Mouse (Mus musculus) MEL (cell line): ENCODE results near the gene Dync1i2. TPM values are rescaled to one million over a fixed set of nuclear protein-coding genes. Genes with fewer than 3 reads are reported as not detected.
A peak's percentile ranks its signal among the peaks of the same experiment; 100 is the strongest.

Experiments used
- DNase-seq: peaks from one replicate; pipeline ENCODE4 v3.0.0; 2011; ENCODE audit warnings: low read depth, low spot score
- H3K27ac ChIP-seq: 2 replicates; pipeline ENCODE4 v1.5.1; 2012; ENCODE audit warnings: low read depth, mild to moderate bottlenecking, control low read depth, low read length, moderate library complexity; ENCODE audit not compliant: control insufficient read depth
- H3K27me3 ChIP-seq, 2 experiments: fragments of 150-350 bp in 1 of 2; sonication (generic) in 1 of 2; 2 replicates each; pipeline ENCODE4 v1.6.1; 2012; ENCODE audit warnings: low read length in 2 of 2, mild to moderate bottlenecking in 2 of 2, improper control_type of control experiment in 1 of 2, moderate library complexity in 1 of 2; ENCODE audit not compliant: insufficient read depth in 2 of 2, control insufficient read depth in 1 of 2
- H3K36me3 ChIP-seq, 2 experiments: 2 replicates each; pipeline ENCODE4 v1.6.1; 2012 to 2014; ENCODE audit warnings: low read length in 2 of 2, improper control_type of control experiment in 1 of 2, inconsistent platforms in 1 of 2, mild to moderate bottlenecking in 1 of 2; ENCODE audit not compliant: insufficient read depth in 2 of 2, control insufficient read depth in 1 of 2
- H3K4me1 ChIP-seq, 2 experiments: fragments of 150-350 bp in 1 of 2; sonication (generic) in 1 of 2; 2 replicates each; pipeline ENCODE4 v1.6.1; 2012; ENCODE audit warnings: low read length in 2 of 2, improper control_type of control experiment in 1 of 2, mild to moderate bottlenecking in 1 of 2; ENCODE audit not compliant: insufficient read depth in 2 of 2, control insufficient read depth in 1 of 2
- H3K4me3 ChIP-seq, 2 experiments: fragments of 150-350 bp in 1 of 2; sonication (generic) in 1 of 2; 2 replicates each; pipeline ENCODE4 v1.5.1; 2012; ENCODE audit warnings: low read depth in 2 of 2, low read length in 2 of 2, mild to moderate bottlenecking in 2 of 2, moderate library complexity in 2 of 2, control low read depth in 1 of 2, improper control_type of control experiment in 1 of 2; ENCODE audit not compliant: control insufficient read depth in 1 of 2, insufficient read depth in 1 of 2
- H3K79me2 ChIP-seq: 2 replicates; pipeline ENCODE4 v1.6.1; 2012; ENCODE audit warnings: mild to moderate bottlenecking, low read length, moderate library complexity; ENCODE audit not compliant: control insufficient read depth, poor library complexity, insufficient read depth
- H3K9ac ChIP-seq: 2 replicates; pipeline ENCODE4 v1.6.1; 2012; ENCODE audit warnings: low read depth, mild to moderate bottlenecking, control low read depth, low read length, moderate library complexity; ENCODE audit not compliant: control insufficient read depth, poor library complexity, severe bottlenecking
- H3K9me3 ChIP-seq: fragments of 150-350 bp; sonication (generic); replicated peaks from 2 replicates; pipeline ENCODE4 v1.6.1; 2012; ENCODE audit warnings: mild to moderate bottlenecking, low read length, improper control_type of control experiment, moderate library complexity; ENCODE audit not compliant: insufficient read depth
- BHLHE40 ChIP-seq: IDR thresholded peaks from 2 replicates; pipeline ENCODE4 v1.6.1; 2012; ENCODE audit warnings: low read depth, mild to moderate bottlenecking, inconsistent platforms, low read length, improper control_type of control experiment, borderline replicate concordance
- CHD1 ChIP-seq: IDR thresholded peaks from 2 replicates; pipeline ENCODE4 v1.6.1; 2012; ENCODE audit warnings: low read depth, mild to moderate bottlenecking, inconsistent platforms, low read length, improper control_type of control experiment
- CHD2 ChIP-seq: IDR thresholded peaks from 2 replicates; pipeline ENCODE4 v1.6.1; 2011; ENCODE audit warnings: low read length, improper control_type of control experiment
- CTCF ChIP-seq, 3 experiments: IDR thresholded peaks in 2 of 3; conservative IDR thresholded peaks in 1 of 3; 2 replicates each; pipeline ENCODE4 v1.5.1; 2011 to 2012; ENCODE audit warnings: low read length in 3 of 3, low read depth in 2 of 3, mild to moderate bottlenecking in 2 of 3, improper control_type of control experiment in 1 of 3, inconsistent platforms in 1 of 3, mixed read lengths in 1 of 3, moderate library complexity in 1 of 3; ENCODE audit not compliant: control insufficient read depth in 1 of 3, insufficient read depth in 1 of 3, poor library complexity in 1 of 3, severe bottlenecking in 1 of 3
- E2F4 ChIP-seq: IDR thresholded peaks from 2 replicates; pipeline ENCODE4 v1.6.1; 2011; ENCODE audit warnings: low read depth, low read length, improper control_type of control experiment, borderline replicate concordance
- ELF1 ChIP-seq: IDR thresholded peaks from 2 replicates; pipeline ENCODE4 v1.6.1; 2014; ENCODE audit warnings: low read depth, mild to moderate bottlenecking, inconsistent platforms, low read length, improper control_type of control experiment, moderate library complexity
- EP300 ChIP-seq, 2 experiments: IDR thresholded peaks; 2 replicates each; pipeline ENCODE4 v1.6.1; 2011; ENCODE audit warnings: improper control_type of control experiment in 2 of 2, low read length in 2 of 2, low read depth in 1 of 2, mild to moderate bottlenecking in 1 of 2
- ETS1 ChIP-seq: IDR thresholded peaks from 2 replicates; pipeline ENCODE4 v1.6.1; 2012; ENCODE audit warnings: low read depth, mild to moderate bottlenecking, inconsistent platforms, low read length, improper control_type of control experiment, moderate library complexity
- GATA1 ChIP-seq: IDR thresholded peaks from 2 replicates; pipeline ENCODE4 v1.6.1; 2011; ENCODE audit warnings: low read depth, low read length, improper control_type of control experiment
- HCFC1 ChIP-seq: IDR thresholded peaks from 2 replicates; pipeline ENCODE4 v1.6.1; 2012; ENCODE audit warnings: low read depth, mild to moderate bottlenecking, inconsistent platforms, low read length, improper control_type of control experiment, moderate library complexity
- JUND ChIP-seq: IDR thresholded peaks from 2 replicates; pipeline ENCODE4 v1.6.1; 2011; ENCODE audit warnings: low read depth, mild to moderate bottlenecking, improper control_type of control experiment, low read length
- KAT2A ChIP-seq: conservative IDR thresholded peaks from 2 replicates; pipeline ENCODE4 v1.6.1; 2012; ENCODE audit warnings: low read depth, low read length, improper control_type of control experiment, inconsistent platforms
- MAFK ChIP-seq: IDR thresholded peaks from 2 replicates; pipeline ENCODE4 v1.6.1; 2011; ENCODE audit warnings: low read depth, mild to moderate bottlenecking, low read length, improper control_type of control experiment, borderline replicate concordance
- MAX ChIP-seq: IDR thresholded peaks from 2 replicates; pipeline ENCODE4 v1.6.1; 2011; ENCODE audit warnings: low read length, improper control_type of control experiment
- MEF2A ChIP-seq: IDR thresholded peaks from 2 replicates; pipeline ENCODE4 v1.6.1; 2014; ENCODE audit warnings: low read depth, mild to moderate bottlenecking, inconsistent platforms, low read length, improper control_type of control experiment; ENCODE audit not compliant: poor library complexity, insufficient replicate concordance, severe bottlenecking; ENCODE audit errors: extremely low read depth
- NELFE ChIP-seq: IDR thresholded peaks from 2 replicates; pipeline ENCODE4 v1.6.1; 2011; ENCODE audit warnings: low read depth, low read length, improper control_type of control experiment
- NRF1 ChIP-seq: IDR thresholded peaks from 2 replicates; pipeline ENCODE4 v1.6.1; 2014; ENCODE audit warnings: low read depth, mild to moderate bottlenecking, inconsistent platforms, low read length, improper control_type of control experiment, moderate library complexity; ENCODE audit not compliant: poor library complexity, insufficient read depth, severe bottlenecking
- POLR2A ChIP-seq, 2 experiments: IDR thresholded peaks; 2 replicates each; pipeline ENCODE4 v1.6.1; 2011 to 2012; ENCODE audit warnings: low read length in 2 of 2, mild to moderate bottlenecking in 2 of 2, control low read depth in 1 of 2, improper control_type of control experiment in 1 of 2, low read depth in 1 of 2, moderate library complexity in 1 of 2; ENCODE audit not compliant: control insufficient read depth in 1 of 2, insufficient read depth in 1 of 2, poor library complexity in 1 of 2
- POLR2AphosphoS2 ChIP-seq: IDR thresholded peaks from 2 replicates; pipeline ENCODE4 v1.6.1; 2011; ENCODE audit warnings: low read length, improper control_type of control experiment
- POLR2AphosphoS5 ChIP-seq: IDR thresholded peaks from 2 replicates; pipeline ENCODE4 v1.6.1; 2012; ENCODE audit warnings: low read depth, borderline replicate concordance, mild to moderate bottlenecking, inconsistent platforms, low read length, moderate library complexity, mixed read lengths
- RCOR1 ChIP-seq: IDR thresholded peaks from 2 replicates; pipeline ENCODE4 v1.6.1; 2012; ENCODE audit warnings: low read depth, mild to moderate bottlenecking, inconsistent platforms, low read length, improper control_type of control experiment
- SIN3A ChIP-seq: IDR thresholded peaks from 2 replicates; pipeline ENCODE4 v1.6.1; 2012; ENCODE audit warnings: low read length, improper control_type of control experiment, inconsistent platforms
- SMC3 ChIP-seq: IDR thresholded peaks from 2 replicates; pipeline ENCODE4 v1.6.1; 2011; ENCODE audit warnings: low read depth, low read length, improper control_type of control experiment
- UBTF ChIP-seq: IDR thresholded peaks from 2 replicates; pipeline ENCODE4 v1.6.1; 2012; ENCODE audit warnings: low read depth, mild to moderate bottlenecking, inconsistent platforms, low read length, improper control_type of control experiment, moderate library complexity, borderline replicate concordance; ENCODE audit not compliant: insufficient read depth
- USF1 ChIP-seq: IDR thresholded peaks from 2 replicates; pipeline ENCODE4 v1.6.1; 2014; ENCODE audit warnings: low read depth, mild to moderate bottlenecking, inconsistent platforms, low read length, improper control_type of control experiment, moderate library complexity
- ZKSCAN1 ChIP-seq: IDR thresholded peaks from 2 replicates; pipeline ENCODE4 v1.6.1; 2012; ENCODE audit warnings: low read depth, mild to moderate bottlenecking, inconsistent platforms, low read length, improper control_type of control experiment, moderate library complexity
- ZMIZ1 ChIP-seq: IDR thresholded peaks from 2 replicates; pipeline ENCODE4 v1.6.1; 2012; ENCODE audit warnings: low read depth, mild to moderate bottlenecking, inconsistent platforms, low read length, improper control_type of control experiment, moderate library complexity
- ZNF384 ChIP-seq: IDR thresholded peaks from 2 replicates; pipeline ENCODE4 v1.6.1; 2012; ENCODE audit warnings: low read depth, mild to moderate bottlenecking, inconsistent platforms, low read length, improper control_type of control experiment
- polyA plus RNA-seq, 2 experiments: library from polyadenylated mRNA; stranded (reverse) in 1 of 2; unstranded in 1 of 2; fragments of >175 nt in 1 of 2; fragments of >200 nt in 1 of 2; gene quantifications; 2 replicates each; pipeline versions ENCODE4 v1.2.1 to v1.2.4; 2012; ENCODE audit warnings: low replicate concordance in 2 of 2, low read depth in 1 of 2; ENCODE audit not compliant: insufficient read length in 2 of 2, insufficient read depth in 1 of 2, missing spikeins in 1 of 2
- total RNA-seq: library from RNA; depleted of rRNA; stranded (reverse); fragments of 300-350 nt; gene quantifications from 2 replicates; pipeline ENCODE4 v1.2.3, GENCODE M21; 2012

Dync1i2 gene
- total and polyA plus RNA-seq, 3 experiments = 21.8 to 156 (median 59.1) TPM

DNA sequence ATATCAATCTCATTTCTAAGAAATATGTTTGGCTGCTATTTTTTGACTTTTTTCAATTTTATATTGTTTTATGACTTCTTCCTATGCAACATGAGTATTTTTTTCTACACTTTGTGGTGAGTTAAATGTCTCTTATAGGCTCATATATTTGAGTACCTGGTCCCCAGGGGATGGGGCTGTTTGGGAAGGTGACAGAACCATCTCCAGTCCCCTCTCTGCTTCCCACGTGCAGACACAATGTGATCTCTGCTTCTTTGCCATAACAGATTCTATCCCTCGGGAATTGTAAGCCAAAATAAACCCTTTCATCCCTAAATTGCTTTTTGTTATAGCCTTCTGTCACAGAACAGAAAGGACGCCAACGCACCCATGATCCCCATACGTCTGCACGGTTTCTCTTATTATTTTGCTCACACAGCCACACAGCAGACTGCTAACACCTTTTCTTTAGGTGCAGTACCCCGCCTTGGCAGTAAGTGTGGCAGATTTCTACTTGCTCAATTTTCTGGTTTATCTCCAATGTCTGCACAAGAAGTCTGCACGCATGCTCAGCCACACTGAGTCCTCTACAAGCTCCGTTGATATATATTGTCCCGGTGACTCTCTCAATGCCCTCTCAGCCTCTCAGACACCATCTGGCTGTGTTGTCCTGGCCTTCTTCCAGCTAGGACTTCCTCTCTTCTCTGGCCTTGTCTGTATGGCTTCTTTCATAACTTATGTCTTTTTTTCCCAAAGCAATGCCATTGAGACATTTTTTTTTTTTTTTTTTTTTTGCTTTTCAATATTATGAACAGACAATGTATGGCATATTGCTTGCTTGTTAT, 17.2 kb upstream of the Dync1i2 start:
- H3K79me2 ChIP-seq = no peaks in the 10 kb centered on the region
- DNase-seq = peak; percentile 84
- peak; percentile 87 for TF ChIP-seq ZNF384
- no peak for TF ChIP-seq MEF2A
- peak; percentile 78 for TF ChIP-seq NRF1
- no peak for TF ChIP-seq ELF1
- TF ChIP-seq SIN3A = peak; percentile 46; the same call in 1 of the 2 replicates
- TF ChIP-seq CTCF (IDR thresholded peaks at IDR 0.05 in 2 of 3, conservative IDR thresholded peaks at IDR 0.05 in 1 of 3; ENCODE audit: control insufficient read depth in 1 of 3, insufficient read depth in 1 of 3, low read depth in 2 of 3, low read length in 3 of 3, poor library complexity in 1 of 3, severe bottlenecking in 1 of 3) = no peak
- no peak for TF ChIP-seq HCFC1
- TF ChIP-seq ETS1 = peak; percentile 53; the same call in 1 of the 2 replicates
- no peak for TF ChIP-seq CHD1
- TF ChIP-seq POLR2AphosphoS5 = no peak
- no peak for TF ChIP-seq MAX
- no peak for TF ChIP-seq MAFK
- no peak for TF ChIP-seq ZKSCAN1
- TF ChIP-seq EP300 (IDR thresholded peaks at IDR 0.05; ENCODE audit: low read depth in 1 of 2, low read length in 2 of 2) = peak in 1 of 2 experiments; percentile 52; a peak in 1 of 4 replicates
- TF ChIP-seq, all 39 proteins: peak for 5
- Histone ChIP-seq H3K27ac (no peak overlapping the region), H3K9ac (no peak overlapping the region), H3K4me1 (peaks cover 4 to 7% of the 10 kb centered on the region in 2 experiments; a peak in 3 of 4 replicates), H3K36me3 (peaks cover 0 to 4% of the 10 kb centered on the region in 2 experiments; a peak in 2 of 4 replicates), H3K9me3 (no peaks in the 10 kb centered on the region), H3K4me3 (no peak overlapping the region), H3K27me3 (no peaks in the 10 kb centered on the region)

DNA sequence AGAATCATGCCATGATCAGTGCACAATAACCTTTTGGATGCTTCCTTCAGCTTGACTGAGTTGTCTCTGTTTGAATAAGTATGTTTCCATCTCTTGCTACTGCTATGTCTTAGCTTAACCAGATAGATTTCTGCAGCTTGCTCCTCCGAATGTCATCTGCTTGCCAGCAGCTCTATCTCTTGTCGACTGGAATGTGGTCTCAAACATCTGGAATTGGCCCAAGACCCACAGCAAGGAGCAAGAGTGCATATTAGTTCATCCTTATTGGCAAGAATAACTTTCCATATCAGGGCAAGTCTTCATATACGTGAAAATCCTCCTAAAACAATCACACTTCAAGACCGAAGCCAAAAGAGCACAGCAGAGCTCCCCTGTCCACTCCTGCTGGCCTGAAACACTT, 14.6 kb upstream of the Dync1i2 start:
- Histone ChIP-seq H3K4me1 (peaks cover 4 to 7% of the 10 kb centered on the region in 2 experiments; a peak in 3 of 4 replicates), H3K79me2 (no peaks in the 10 kb centered on the region), H3K27ac (no peak overlapping the region), H3K36me3 (peaks cover 0 to 4% of the 10 kb centered on the region in 2 experiments; a peak in 2 of 4 replicates), H3K9me3 (no peaks in the 10 kb centered on the region), H3K27me3 (no peaks in the 10 kb centered on the region), H3K9ac (no peak overlapping the region), H3K4me3 (no peak overlapping the region)
- TF ChIP-seq POLR2A (IDR thresholded peaks at IDR 0.05; ENCODE audit: control insufficient read depth in 1 of 2, insufficient read depth in 1 of 2, low read depth in 1 of 2, low read length in 2 of 2, poor library complexity in 1 of 2) = no peak
- no peak for TF ChIP-seq GATA1
- TF ChIP-seq ETS1 = no peak
- no peak for TF ChIP-seq UBTF
- no peak for TF ChIP-seq HCFC1
- TF ChIP-seq E2F4 = no peak
- no peak for TF ChIP-seq USF1
- no peak for TF ChIP-seq NELFE
- TF ChIP-seq CHD2 = no peak
- TF ChIP-seq ELF1 = no peak
- TF ChIP-seq NRF1 = no peak
- TF ChIP-seq BHLHE40 = no peak
- TF ChIP-seq ZMIZ1 = no peak
- no peak for TF ChIP-seq JUND
- no peak for TF ChIP-seq KAT2A
- no peak for TF ChIP-seq SMC3
- no peak for TF ChIP-seq POLR2AphosphoS5
- no peak for TF ChIP-seq POLR2AphosphoS2
- TF ChIP-seq RCOR1 = no peak
- DNase-seq = no peak
